Mouse (Mus musculus): Measurements from ENCODE around the gene Phf21a.
"Not testable (repeated sequence)": the region's sequence is repeated elsewhere in the genome, so short reads cannot be mapped to it uniquely, and the experiment has no call there.

Gene Phf21a

GRCm38 (mm10) chr2:92386821-92387570, 294.1 kb downstream of the Phf21a start:
- no peak for DNase-seq

GRCm38 (mm10) chr2:92387646-92388045, 294.7 kb downstream of the Phf21a start:
- DNase-seq: no peak

- DNase-seq: no peak
Measured at GRCm38 (mm10) chr2:92388081-92388517, 295.2 kb downstream of the Phf21a start.

GRCm38 (mm10) chr2:92388891-92389641, 296.1 kb downstream of the Phf21a start:
- peak; percentile 98 for DNase-seq

GRCm38 (mm10) chr2:92389645-92390044, 296.7 kb downstream of the Phf21a start:
- no peak for DNase-seq

GRCm38 (mm10) chr2:92390206-92390930, 297.5 kb downstream of the Phf21a start:
- no peak for DNase-seq

- no peak for DNase-seq
Measured at GRCm38 (mm10) chr2:92391116-92391515, 298.2 kb downstream of the Phf21a start.

- DNase-seq: no peak
Measured at GRCm38 (mm10) chr2:92391703-92392317, 298.9 kb downstream of the Phf21a start.

- peak; percentile 91 for DNase-seq
Measured at GRCm38 (mm10) chr2:92392318-92393264, 299.7 kb downstream of the Phf21a start.

- DNase-seq: no peak
Measured at GRCm38 (mm10) chr2:92395535-92395934, 302.6 kb downstream of the Phf21a start.

- no peak for DNase-seq
Measured at GRCm38 (mm10) chr2:92397436-92397835, 304.5 kb downstream of the Phf21a start.

- not testable (repeated sequence) for DNase-seq
Measured at GRCm38 (mm10) chr2:92399877-92400276, 307.0 kb downstream of the Phf21a start.

GRCm38 (mm10) chr2:92400682-92401081, 307.8 kb downstream of the Phf21a start:
- no peak for DNase-seq

- peak; percentile 86 for DNase-seq
Measured at GRCm38 (mm10) chr2:92401091-92401561, 308.2 kb downstream of the Phf21a start, which contains the start of gene Mapk8ip1. TSS of gene Mapk8ip1 (minus strand) at chr2:92401263.

GRCm38 (mm10) chr2:92402591-92403326, 309.8 kb downstream of the Phf21a start:
- DNase-seq: no peak

- DNase-seq: no peak
Measured at GRCm38 (mm10) chr2:92403776-92404319, 310.9 kb downstream of the Phf21a start.

- DNase-seq: no peak
Measured at GRCm38 (mm10) chr2:92404737-92405136, 311.8 kb downstream of the Phf21a start.

GRCm38 (mm10) chr2:92405687-92406086, 312.8 kb downstream of the Phf21a start:
- peak; percentile 27 for DNase-seq

- DNase-seq: no peak
Measured at GRCm38 (mm10) chr2:92408309-92409045, 315.6 kb downstream of the Phf21a start.

GRCm38 (mm10) chr2:92411705-92412104, 318.8 kb downstream of the Phf21a start:
- DNase-seq: no peak
